Mouse (Mus musculus): Measurements from ENCODE around the gene AY358078. TPM values are rescaled to one million over a fixed set of nuclear protein-coding genes. Genes with fewer than 3 reads are reported as not detected.
"Not testable (repeated sequence)": the region's sequence is repeated elsewhere in the genome, so short reads cannot be mapped to it uniquely, and the experiment has no call there.

Gene AY358078
- not detected in 2 replicates for polyA plus RNA-seq (2011; ENCODE audit: insufficient read length, low read depth, missing spikeins)

DNA sequence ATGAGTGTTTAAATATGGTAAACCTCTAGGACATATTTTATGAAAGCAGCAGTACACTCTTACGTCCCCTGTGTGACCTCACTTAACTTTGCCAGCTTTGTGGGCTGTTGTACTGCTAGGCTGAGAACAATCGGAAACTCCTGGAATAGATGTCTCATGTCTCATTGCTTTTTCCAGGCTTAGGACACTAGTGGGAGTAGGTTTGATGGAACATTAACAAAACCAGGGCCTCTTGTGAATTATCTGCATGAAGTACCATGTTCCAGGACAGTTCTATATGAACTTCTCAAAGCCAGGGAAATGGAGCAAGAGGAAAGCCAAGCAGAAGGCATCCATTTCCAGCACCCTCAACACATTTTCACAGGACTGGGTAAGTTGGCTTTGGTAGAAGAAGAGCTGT lies at the start of gene AY358078:
AY358078 (plus strand) TSS at position 301 of the 400 bp plus-strand sequence.
- no peak for TF ChIP-seq CTCF (IDR thresholded peaks at IDR 0.05; ENCODE audit: borderline replicate concordance, insufficient read depth, low read length)
- TF ChIP-seq POLR2A (IDR thresholded peaks at IDR 0.05; ENCODE audit: low read depth, low read length) = no peak
- H3K4me1 ChIP-seq (ENCODE audit: control insufficient read depth, insufficient read depth, low read length) = no peaks in the 10 kb centered on the region
- H3K27ac ChIP-seq (ENCODE audit: insufficient read depth, low read length) = no peak within 1 kb of the TSS
- no peak within 1 kb of the TSS for H3K4me3 ChIP-seq (ENCODE audit: insufficient read depth, low read length)

DNA sequence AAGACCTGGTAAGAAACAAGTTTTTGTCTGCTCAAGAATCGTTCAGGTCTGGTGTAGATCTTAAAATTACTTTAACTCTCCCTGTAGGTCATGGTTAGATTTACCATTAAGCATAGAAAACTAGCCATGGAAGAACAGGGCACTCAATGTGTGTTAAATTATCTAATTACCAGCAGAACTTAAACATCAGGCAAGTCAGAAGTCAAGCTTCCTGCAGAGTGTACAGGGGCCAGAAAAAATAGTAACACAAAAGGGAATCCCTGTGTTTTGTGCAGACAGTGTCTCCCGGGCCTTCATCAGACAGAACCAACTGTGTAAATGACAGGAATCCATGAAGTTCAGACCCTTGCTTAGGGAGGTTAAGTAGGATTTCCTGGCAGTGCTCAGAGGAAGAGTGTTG lies 43.9 kb upstream of the AY358078 start:
- Histone ChIP-seq H3K4me3 (ENCODE audit: insufficient read depth, low read length) (no peak overlapping the region), H3K27ac (ENCODE audit: insufficient read depth, low read length) (no peak overlapping the region), H3K4me1 (ENCODE audit: control insufficient read depth, insufficient read depth, low read length) (no peaks in the 10 kb centered on the region)
- TF ChIP-seq POLR2A (IDR thresholded peaks at IDR 0.05; ENCODE audit: low read depth, low read length) (no peak), CTCF (IDR thresholded peaks at IDR 0.05; ENCODE audit: borderline replicate concordance, insufficient read depth, low read length) (no peak)

GRCm38 (mm10) chr14:51771378-51771777 lies 28.5 kb upstream of the AY358078 start:
- H3K4me1 ChIP-seq (ENCODE audit: control insufficient read depth, insufficient read depth, low read length); H3K4me3 ChIP-seq (ENCODE audit: insufficient read depth, low read length); H3K27ac ChIP-seq (ENCODE audit: insufficient read depth, low read length): not testable (repeated sequence)

- TF ChIP-seq CTCF (IDR thresholded peaks at IDR 0.05; ENCODE audit: borderline replicate concordance, insufficient read depth, low read length) (no peak), POLR2A (IDR thresholded peaks at IDR 0.05; ENCODE audit: low read depth, low read length) (no peak)
- Histone ChIP-seq H3K4me3 (ENCODE audit: insufficient read depth, low read length) (no peak within 1 kb of the TSS), H3K27ac (ENCODE audit: insufficient read depth, low read length) (no peak within 1 kb of the TSS), H3K4me1 (ENCODE audit: control insufficient read depth, insufficient read depth, low read length) (no peaks in the 10 kb centered on the region)
Measured at GRCm38 (mm10) chr14:51773490-51773889, 26.4 kb upstream of the AY358078 start, which contains the start of gene Ang4. Ang4 (minus strand) TSS chr14:51773590.

- no peak overlapping the region for H3K27ac ChIP-seq (ENCODE audit: insufficient read depth, low read length)
- no peak overlapping the region for H3K4me3 ChIP-seq (ENCODE audit: insufficient read depth, low read length)
- H3K4me1 ChIP-seq (ENCODE audit: control insufficient read depth, insufficient read depth, low read length) = no peaks in the 10 kb centered on the region
- TF ChIP-seq CTCF (IDR thresholded peaks at IDR 0.05; ENCODE audit: borderline replicate concordance, insufficient read depth, low read length) = no peak
- TF ChIP-seq POLR2A (IDR thresholded peaks at IDR 0.05; ENCODE audit: low read depth, low read length) = no peak
Measured at GRCm38 (mm10) chr14:51777791-51778190, 22.1 kb upstream of the AY358078 start.

DNA sequence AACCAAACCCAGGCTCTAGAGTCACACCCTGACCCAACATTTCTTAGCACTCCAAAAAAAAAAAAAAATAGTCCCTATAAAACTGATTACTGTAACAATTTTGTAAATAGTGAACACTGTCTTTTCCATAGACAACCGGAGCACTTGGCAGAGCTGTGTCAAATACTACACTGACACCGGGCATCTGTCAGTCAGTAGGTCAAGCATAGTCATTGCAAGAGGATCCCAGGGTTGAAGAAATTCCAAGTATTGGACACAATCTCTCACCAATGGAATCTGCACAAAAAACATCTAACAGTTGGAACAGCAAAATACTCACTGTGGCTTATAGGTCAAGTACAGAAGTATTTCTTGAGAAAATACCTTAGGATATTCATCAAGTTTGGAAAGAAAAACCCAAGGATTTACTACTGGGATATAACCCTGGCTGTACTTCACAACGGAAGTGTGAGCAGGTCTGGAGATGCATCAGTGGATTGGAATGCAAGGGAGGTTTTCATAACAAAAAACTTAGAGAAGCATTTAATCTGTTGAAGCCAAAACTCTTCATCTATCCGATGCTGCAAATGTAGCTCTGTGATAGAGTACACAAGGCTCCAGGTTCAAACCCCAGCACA lies 20.9 kb upstream of the AY358078 start:
- TF ChIP-seq POLR2A (IDR thresholded peaks at IDR 0.05; ENCODE audit: low read depth, low read length) (no peak), CTCF (IDR thresholded peaks at IDR 0.05; ENCODE audit: borderline replicate concordance, insufficient read depth, low read length) (no peak)
- Histone ChIP-seq H3K27ac (ENCODE audit: insufficient read depth, low read length) (no peak overlapping the region), H3K4me1 (ENCODE audit: control insufficient read depth, insufficient read depth, low read length) (no peaks in the 10 kb centered on the region), H3K4me3 (ENCODE audit: insufficient read depth, low read length) (no peak overlapping the region)

- Histone ChIP-seq H3K4me3 (ENCODE audit: insufficient read depth, low read length) (no peak overlapping the region), H3K27ac (ENCODE audit: insufficient read depth, low read length) (no peak overlapping the region)
- TF ChIP-seq CTCF (IDR thresholded peaks at IDR 0.05; ENCODE audit: borderline replicate concordance, insufficient read depth, low read length) (no peak), POLR2A (IDR thresholded peaks at IDR 0.05; ENCODE audit: low read depth, low read length) (no peak)
Measured at GRCm38 (mm10) chr14:51786335-51786734, 13.5 kb upstream of the AY358078 start.

DNA sequence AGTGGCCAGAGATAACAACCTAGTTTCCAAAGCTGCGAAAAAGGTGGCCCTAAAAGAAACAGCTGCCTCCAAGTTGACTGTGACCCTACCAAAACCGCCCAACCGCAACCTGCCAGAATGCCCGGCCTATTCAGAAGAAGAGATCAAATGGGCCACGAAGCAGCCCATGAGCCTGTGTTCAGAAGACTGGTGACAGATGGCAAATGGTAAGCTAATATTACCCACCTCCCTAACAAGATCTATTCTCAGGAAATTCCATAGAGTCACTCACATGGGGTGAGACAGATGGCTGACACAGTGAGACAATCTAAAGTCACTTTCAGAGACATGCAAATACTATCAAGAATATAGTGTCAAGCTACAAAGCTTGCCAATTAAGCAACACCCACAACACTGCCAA lies 12.8 kb upstream of the AY358078 start:
- no peak for TF ChIP-seq POLR2A (IDR thresholded peaks at IDR 0.05; ENCODE audit: low read depth, low read length)
- H3K27ac ChIP-seq (ENCODE audit: insufficient read depth, low read length) = no peak overlapping the region

More at GRCm38 (mm10) chr14:51786335-51786734, 13.5 kb upstream of the AY358078 start:
- no peaks in the 10 kb centered on the region for H3K4me1 ChIP-seq (ENCODE audit: control insufficient read depth, insufficient read depth, low read length)

DNA sequence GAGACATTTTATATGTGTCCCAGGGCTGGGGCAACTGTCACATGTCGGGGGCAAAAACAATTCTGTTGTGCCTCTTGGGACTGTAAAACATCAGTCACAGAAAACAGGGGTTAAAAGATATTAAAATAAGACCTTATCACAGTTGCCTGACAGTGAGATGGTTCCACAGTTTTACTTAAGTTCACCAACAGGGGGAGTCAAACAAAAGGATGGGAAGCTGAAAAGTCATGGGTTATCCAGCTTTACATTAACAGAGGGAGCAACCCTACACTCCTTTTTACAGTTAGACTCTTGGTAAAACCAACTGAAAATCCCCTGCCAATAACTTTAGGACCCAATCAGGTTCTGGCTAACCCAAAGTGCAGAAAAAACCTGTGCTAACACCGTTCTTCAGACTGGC lies 10.7 kb upstream of the AY358078 start:
- Histone ChIP-seq H3K4me1 (ENCODE audit: control insufficient read depth, insufficient read depth, low read length) (no peaks in the 10 kb centered on the region), H3K27ac (ENCODE audit: insufficient read depth, low read length) (no peak overlapping the region), H3K4me3 (ENCODE audit: insufficient read depth, low read length) (no peak overlapping the region)
- no peak for TF ChIP-seq POLR2A (IDR thresholded peaks at IDR 0.05; ENCODE audit: low read depth, low read length)
- TF ChIP-seq CTCF (IDR thresholded peaks at IDR 0.05; ENCODE audit: borderline replicate concordance, insufficient read depth, low read length) = no peak

More for the DNA sequence above, 12.8 kb upstream of the AY358078 start:
- Histone ChIP-seq H3K4me3 (ENCODE audit: insufficient read depth, low read length) (no peak overlapping the region), H3K4me1 (ENCODE audit: control insufficient read depth, insufficient read depth, low read length) (no peaks in the 10 kb centered on the region)

GRCm38 (mm10) chr14:51794106-51794505 lies 5.7 kb upstream of the AY358078 start:
- H3K4me1 ChIP-seq (ENCODE audit: control insufficient read depth, insufficient read depth, low read length) = no peaks in the 10 kb centered on the region
- H3K4me3 ChIP-seq (ENCODE audit: insufficient read depth, low read length) = no peak overlapping the region
- no peak for TF ChIP-seq POLR2A (IDR thresholded peaks at IDR 0.05; ENCODE audit: low read depth, low read length)
- no peak for TF ChIP-seq CTCF (IDR thresholded peaks at IDR 0.05; ENCODE audit: borderline replicate concordance, insufficient read depth, low read length)
- no peak overlapping the region for H3K27ac ChIP-seq (ENCODE audit: insufficient read depth, low read length)

DNA sequence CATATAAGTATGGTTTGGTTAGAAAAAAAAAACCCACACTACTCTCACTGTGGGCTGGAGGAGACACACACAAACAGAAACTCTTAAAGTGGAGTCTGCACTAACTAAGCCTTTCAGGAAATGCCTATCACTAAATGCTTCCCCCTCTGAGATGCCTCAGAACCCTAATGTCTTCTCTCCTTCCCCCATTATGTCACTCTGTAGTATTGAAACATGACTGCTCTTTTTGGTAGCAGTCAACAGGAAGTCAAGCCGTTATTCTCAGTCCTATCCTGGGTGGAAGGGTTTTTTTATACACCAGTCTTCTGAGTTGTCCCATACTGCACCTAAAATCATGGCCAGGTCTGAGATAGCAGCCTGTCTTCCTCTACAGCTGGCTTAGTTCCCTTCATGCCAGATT lies 26.8 kb downstream of the AY358078 start:
- Histone ChIP-seq H3K4me3 (ENCODE audit: insufficient read depth, low read length) (no peak overlapping the region), H3K4me1 (ENCODE audit: control insufficient read depth, insufficient read depth, low read length) (no peaks in the 10 kb centered on the region), H3K27ac (ENCODE audit: insufficient read depth, low read length) (no peak overlapping the region)
- TF ChIP-seq CTCF (IDR thresholded peaks at IDR 0.05; ENCODE audit: borderline replicate concordance, insufficient read depth, low read length) = no peak
- TF ChIP-seq POLR2A (IDR thresholded peaks at IDR 0.05; ENCODE audit: low read depth, low read length) = no peak

- not testable (repeated sequence) for H3K4me3 ChIP-seq (ENCODE audit: insufficient read depth, low read length); H3K4me1 ChIP-seq (ENCODE audit: control insufficient read depth, insufficient read depth, low read length); H3K27ac ChIP-seq (ENCODE audit: insufficient read depth, low read length)
Measured at GRCm38 (mm10) chr14:51827842-51828241, 28.0 kb downstream of the AY358078 start.
